Mouse (Mus musculus) liver, postnatal 0 days (tissue): Measurements from ENCODE around the gene Eef1akmt1. TPM values are rescaled to one million over a fixed set of nuclear protein-coding genes. Genes with fewer than 3 reads are reported as not detected.

Experiments used
- ATAC-seq: fragments of 200-750 bp; cut with Nextera tagmentation; 2 replicates; pipeline ENCODE4 v1.8.0; 2017; ENCODE audit warnings: mild to moderate bottlenecking, moderate library complexity
- DNase-seq: peaks from one replicate; pipeline ENCODE4 v3.0.0-alpha.2; 2016
- H3K27ac ChIP-seq: fragments of 300-500 bp; sonication (generic); 2 replicates; pipeline ENCODE4 v1.5.1; 2014; ENCODE audit warnings: antibody characterized with exemption, moderate library complexity, mild to moderate bottlenecking, low read depth
- H3K27me3 ChIP-seq: fragments of 300-500 bp; sonication (generic); 2 replicates; pipeline ENCODE4 v1.6.1; 2014; ENCODE audit warnings: low read length, control low read depth, mixed read lengths; ENCODE audit not compliant: insufficient read depth
- H3K36me3 ChIP-seq: fragments of 300-500 bp; sonication (generic); replicated peaks from 2 replicates; pipeline ENCODE4 v1.6.1; 2014; ENCODE audit warnings: mild to moderate bottlenecking, control low read depth, low read length, moderate library complexity, mixed read lengths; ENCODE audit not compliant: insufficient read depth
- H3K4me1 ChIP-seq: fragments of 300-500 bp; sonication (generic); 2 replicates; pipeline ENCODE4 v1.6.1; 2014; ENCODE audit warnings: antibody characterized with exemption, mild to moderate bottlenecking, control low read depth; ENCODE audit not compliant: insufficient read depth
- H3K4me2 ChIP-seq: fragments of 300-500 bp; sonication (generic); 2 replicates; pipeline ENCODE4 v1.6.1; 2014; ENCODE audit warnings: low read depth, mild to moderate bottlenecking, low read length, moderate library complexity, mixed read lengths
- H3K4me3 ChIP-seq: fragments of 300-500 bp; sonication (generic); 2 replicates; pipeline ENCODE4 v1.5.1; 2014; ENCODE audit warnings: low read depth, low read length
- H3K9ac ChIP-seq: fragments of 300-500 bp; sonication (generic); replicated peaks from 2 replicates; pipeline ENCODE4 v1.6.1; 2014; ENCODE audit warnings: mild to moderate bottlenecking, moderate library complexity
- H3K9me3 ChIP-seq: fragments of 300-500 bp; sonication (generic); 2 replicates; pipeline ENCODE4 v1.6.1; 2016; ENCODE audit warnings: mild to moderate bottlenecking, control low read depth, low read length, mixed read lengths
- CTCF ChIP-seq: sonication (generic); IDR thresholded peaks from 2 replicates; pipeline ENCODE4 v1.5.1; 2016; ENCODE audit warnings: antibody characterized with exemption, low read depth
- EP300 ChIP-seq: IDR thresholded peaks from 2 replicates; pipeline ENCODE4 v1.6.1; 2016; ENCODE audit warnings: antibody characterized with exemption, low read depth, mild to moderate bottlenecking
- WGBS: fragments of 180-500 bp; shearing (Covaris S2); extraction: QIAGEN DNeasy Blood & Tissue Kit; methylation state at CpG from one replicate; pipeline ENCODE4 v1.1.7; 2014; ENCODE audit not compliant: insufficient replicate concordance; 5-methylcytosine and 5-hydroxymethylcytosine counted together
- polyA plus RNA-seq: library from polyadenylated mRNA; unstranded; fragments of >200 nt; fragmentation: Nextera tagmentation; extraction: Ambion mirVana; gene quantifications from 2 replicates; pipeline ENCODE4 v1.2.1, GENCODE M21; 2015

The Eef1akmt1 gene
- polyA plus RNA-seq, 1 experiment from 2014 or later: 17.6 TPM

DNA sequence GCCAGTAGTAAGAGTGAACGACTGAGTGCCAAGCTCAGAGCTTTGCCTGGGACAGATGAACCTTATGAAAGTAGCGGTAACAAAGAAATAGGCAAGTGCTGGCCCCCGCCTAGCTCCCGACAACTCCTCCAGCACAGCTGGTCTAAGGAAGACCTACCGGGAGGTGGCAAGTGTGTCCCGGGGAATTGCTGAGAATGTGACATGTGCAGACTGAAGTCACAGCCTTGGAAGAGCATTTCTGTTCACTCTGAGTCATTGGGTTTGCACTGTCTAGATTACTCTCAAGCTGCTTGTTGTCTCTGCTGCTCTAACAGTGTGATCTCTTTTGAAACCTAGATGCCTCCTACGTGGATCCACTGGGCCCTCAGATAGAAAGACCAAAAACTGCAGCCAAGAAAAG lies 54.4 kb downstream of the Eef1akmt1 start:
- Histone ChIP-seq H3K4me1 (no peaks in the 10 kb centered on the region), H3K4me3 (no peak overlapping the region), H3K9me3 (no peaks in the 10 kb centered on the region), H3K4me2 (no peak overlapping the region), H3K27me3 (no peaks in the 10 kb centered on the region), H3K36me3 (no peaks in the 10 kb centered on the region), H3K27ac (no peak overlapping the region), H3K9ac (no peak overlapping the region)
- no peak for ATAC-seq
- DNase-seq: no peak
- no peak for TF ChIP-seq CTCF
- no peak for TF ChIP-seq EP300
- WGBS: 83% methylated on average over 7 of the region's 7 CpGs

DNA sequence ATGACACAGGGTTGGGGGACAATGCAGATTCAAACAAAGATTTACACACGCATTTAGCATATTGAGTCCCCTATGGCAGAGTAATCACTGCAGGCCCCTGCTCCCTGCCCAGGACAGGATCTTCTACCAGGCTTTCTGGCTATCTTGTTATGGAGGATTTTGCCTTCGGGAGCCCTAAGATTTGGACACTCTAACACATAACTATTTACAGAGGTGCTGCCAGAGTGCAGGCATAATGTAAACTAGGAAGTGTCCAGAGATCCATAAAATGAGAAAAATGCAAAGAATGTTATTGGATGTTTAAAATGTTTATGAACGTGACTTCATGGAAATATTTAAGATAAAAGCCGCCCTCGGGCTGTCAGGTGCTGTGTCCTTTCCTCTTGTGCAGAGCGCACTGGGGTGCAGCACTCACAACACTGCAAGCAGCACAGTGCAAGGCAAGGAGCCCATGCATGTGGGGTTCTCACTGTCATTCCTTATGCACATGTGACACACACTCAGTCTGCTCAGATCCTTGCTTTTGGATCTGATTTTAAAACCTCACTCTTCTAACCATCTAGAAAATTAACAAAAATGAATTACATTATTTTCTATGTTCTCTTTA lies 56.2 kb downstream of the Eef1akmt1 start:
- no peaks in the 10 kb centered on the region for H3K9me3 ChIP-seq
- 78% methylated on average over 6 of the region's 6 CpGs for WGBS
- TF ChIP-seq EP300: no peak
- no peak for TF ChIP-seq CTCF
- no peak for ATAC-seq
- H3K36me3 ChIP-seq: no peaks in the 10 kb centered on the region
- no peak overlapping the region for H3K4me2 ChIP-seq
- no peaks in the 10 kb centered on the region for H3K27me3 ChIP-seq
- no peak overlapping the region for H3K27ac ChIP-seq
- H3K4me3 ChIP-seq: no peak overlapping the region
- DNase-seq: no peak
- H3K9ac ChIP-seq: no peak overlapping the region
- no peaks in the 10 kb centered on the region for H3K4me1 ChIP-seq

DNA sequence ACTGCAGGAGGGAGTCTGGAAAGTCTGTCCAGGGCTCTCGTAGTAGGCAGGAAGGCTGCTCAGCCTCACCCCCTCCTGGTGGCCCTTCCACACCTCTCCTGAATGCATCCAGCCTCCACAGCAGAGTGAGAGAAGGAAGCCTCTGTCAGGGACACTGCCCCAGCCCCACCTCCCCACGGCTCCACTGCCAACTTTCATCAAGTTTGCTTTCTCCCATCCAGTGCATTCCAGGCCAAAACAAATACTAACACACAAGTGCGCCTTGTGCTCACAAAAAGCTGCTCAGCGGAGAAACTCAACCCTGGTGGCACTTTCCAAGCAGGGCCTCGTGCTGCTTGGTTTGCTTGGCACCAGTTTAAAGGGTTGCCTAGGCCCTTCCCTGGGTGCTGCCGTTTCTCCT lies 61.9 kb downstream of the Eef1akmt1 start:
- Histone ChIP-seq H3K27me3 (no peaks in the 10 kb centered on the region), H3K9me3 (no peaks in the 10 kb centered on the region), H3K27ac (no peak overlapping the region), H3K4me2 (no peak overlapping the region), H3K9ac (no peak overlapping the region), H3K36me3 (no peaks in the 10 kb centered on the region), H3K4me1 (peaks cover 4% of the 10 kb centered on the region; the same call in 1 of the 2 replicates), H3K4me3 (no peak overlapping the region)
- 57% methylated on average over 6 of the region's 6 CpGs for WGBS
- DNase-seq (no peak), ATAC-seq (no peak)
- TF ChIP-seq CTCF (no peak), EP300 (no peak)

GRCm38 (mm10) chr14:57503729-57504128 lies 67.7 kb downstream of the Eef1akmt1 start:
- Histone ChIP-seq H3K4me1 (no peaks in the 10 kb centered on the region), H3K9ac (no peak overlapping the region), H3K4me2 (no peak overlapping the region), H3K27ac (no peak overlapping the region), H3K36me3 (no peaks in the 10 kb centered on the region), H3K9me3 (no peaks in the 10 kb centered on the region), H3K27me3 (no peaks in the 10 kb centered on the region), H3K4me3 (no peak overlapping the region)
- TF ChIP-seq EP300: no peak
- TF ChIP-seq CTCF: no peak
- DNase-seq: no peak
- 79% methylated on average over 6 of the region's 6 CpGs for WGBS
- ATAC-seq: no peak

Other genes starting within 250 kb of the Eef1akmt1 start
- gene Cryl1, start 173.1 kb downstream of the Eef1akmt1 start, polyA plus RNA-seq: 6.7 and 7.3 TPM in 2 replicates
- gene Ift88, start 147.6 kb downstream of the Eef1akmt1 start, polyA plus RNA-seq: 1.2 and 2.4 TPM in 2 replicates
- 0.19 and 0.33 TPM in 2 replicates for gene Il17d, start 46.8 kb downstream of the Eef1akmt1 start, polyA plus RNA-seq
- 4.9 and 5.0 TPM in 2 replicates for gene Xpo4, start 93.8 kb upstream of the Eef1akmt1 start, polyA plus RNA-seq
- gene Gm49361, start 174.5 kb upstream of the Eef1akmt1 start, polyA plus RNA-seq: not detected in 2 replicates
- gene Lats2, start 186.8 kb upstream of the Eef1akmt1 start, polyA plus RNA-seq: 4.7 and 4.9 TPM in 2 replicates
- 11.1 and 12.2 TPM in 2 replicates for gene Sap18, start 226.6 kb upstream of the Eef1akmt1 start, polyA plus RNA-seq